Comparison of ENCODE assay signal across 20 mouse cellular contexts in the genomic region with DNA sequence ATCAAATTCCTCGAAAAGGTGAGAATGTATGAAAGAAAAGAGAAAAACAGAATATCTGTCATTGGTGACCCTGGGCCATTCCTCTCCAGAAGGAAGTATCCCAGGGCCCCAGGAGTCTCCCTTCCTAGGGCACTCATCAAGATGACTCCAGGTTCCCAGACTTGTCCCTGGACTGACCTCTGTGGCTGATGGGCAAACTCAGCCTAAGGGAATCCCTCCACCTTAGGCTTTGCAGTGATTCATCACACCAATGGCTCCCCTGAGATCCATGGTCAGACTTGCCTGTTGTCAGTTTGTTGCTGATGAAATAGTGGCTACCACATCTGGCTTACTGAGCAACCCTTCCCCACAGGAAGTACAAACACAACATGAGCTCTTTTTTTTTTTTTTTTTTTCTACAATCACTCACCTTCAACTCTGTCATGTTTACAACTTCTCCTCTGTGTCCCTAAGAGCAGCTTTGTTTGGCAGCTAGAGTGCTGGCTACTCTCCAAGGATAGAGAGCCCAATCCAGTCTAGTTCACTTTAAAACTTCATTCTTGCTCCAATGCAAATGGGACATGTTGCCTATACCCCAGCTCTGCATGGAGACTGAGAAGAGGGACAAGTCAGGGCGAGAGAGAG.
DNase-seq lines count a peak whose midpoint lies in the region; ATAC-seq and TF ChIP-seq lines count a peak whose summit lies in the region.
"Had no signal": no experiment of that assay in that cellular context is flagged by ENCODE, and none has a peak within 500 bp of the region (broad histone marks: within the 10 kb centered on the region; RNA-seq: fewer than 3 reads in every experiment).

No protein-coding gene starts in this region.

- H3K9me3 ChIP-seq in lung, embryonic 14.5 days (ENCODE audit: low read depth, low read length) = no peaks in the 10 kb centered on the region
- H3K9me3 ChIP-seq: forebrain, embryonic 13.5 days; hindbrain, embryonic 10.5 days; limb, embryonic 10.5 days; neural tube, embryonic 12.5 days had no signal

- no peak overlapping the region for H3K27ac ChIP-seq in lung, embryonic 14.5 days (ENCODE audit: low read depth)
- H3K27ac ChIP-seq: forebrain, embryonic 13.5 days; hindbrain, embryonic 10.5 days; limb, embryonic 10.5 days; liver, embryonic 14.5 days; macrophage; neural tube, embryonic 12.5 days had no signal

- TF ChIP-seq CTCF in lung, embryonic 14.5 days (IDR thresholded peaks at IDR 0.05; ENCODE audit: low read depth) = no peak

- WGBS in lung, embryonic 14.5 days = 65% methylated on average over 2 of the region's 2 CpGs

- ATAC-seq in lung, embryonic 14.5 days (ENCODE audit: insufficient read depth) = peak; percentile 44; the same call in 1 of the 2 replicates
- 0 out of 2 replicates have a peak, but pooled peaks have one; percentile 14 for ATAC-seq in granulocyte monocyte progenitor cell, adult 5-6 weeks (replicated peaks; ENCODE audit: poor library complexity, severe bottlenecking)
- ATAC-seq: activated CD4-positive, CD25-positive, alpha-beta regulatory T cell, adult 4 months; forebrain, embryonic 13.5 days had no signal

- no peaks in the 10 kb centered on the region for H3K36me3 ChIP-seq in lung, embryonic 14.5 days (ENCODE audit: insufficient read depth)
- H3K36me3 ChIP-seq: hindbrain, embryonic 10.5 days; limb, embryonic 10.5 days; neural tube, embryonic 12.5 days had no signal

- no peak overlapping the region for H3K4me3 ChIP-seq in lung, embryonic 14.5 days (ENCODE audit: low read depth, low read length)
- H3K4me3 ChIP-seq: forebrain, embryonic 13.5 days; hindbrain, embryonic 10.5 days; limb, embryonic 10.5 days; neural tube, embryonic 12.5 days had no signal

- peak; percentile 70 for DNase-seq in heart, adult 11 months
- no peak for DNase-seq in heart, adult 18-20 months
- DNase-seq in lung, embryonic 14.5 days = peak; percentile 65
- no peak for DNase-seq in lung, postnatal 14 days
- DNase-seq in NIH3T3 (ENCODE audit: low read depth) = peak; percentile 51
- DNase-seq in layer of hippocampus, adult 8-10 months (ENCODE audit: low spot score in 2 of 2) = no peak
- no peak for DNase-seq in gastrocnemius, postnatal 25 days
- DNase-seq: cerebellum, adult 9-11 months; kidney, adult 18-20 months; kidney, postnatal 36 days; thymus, postnatal 36 days had no signal

- H3K4me2 ChIP-seq in lung, embryonic 14.5 days = no peak overlapping the region
- H3K4me2 ChIP-seq: forebrain, embryonic 13.5 days; midbrain, embryonic 11.5 days; neural tube, embryonic 12.5 days had no signal

- no peak overlapping the region for H3K9ac ChIP-seq in lung, embryonic 14.5 days
- H3K9ac ChIP-seq: forebrain, embryonic 13.5 days; liver, embryonic 14.5 days; neural tube, embryonic 12.5 days had no signal

- H3K4me1 ChIP-seq in lung, embryonic 14.5 days (ENCODE audit: insufficient read depth) = no peaks in the 10 kb centered on the region
- H3K4me1 ChIP-seq: forebrain, embryonic 13.5 days; hindbrain, embryonic 10.5 days; limb, embryonic 10.5 days; neural tube, embryonic 12.5 days had no signal

- H3K27me3 ChIP-seq in lung, embryonic 14.5 days (ENCODE audit: insufficient read depth, low read length) = no peaks in the 10 kb centered on the region
- H3K27me3 ChIP-seq: forebrain, embryonic 13.5 days; neural tube, embryonic 12.5 days had no signal

Comparison
In these comparisons a context has a peak if more than half of its experiments do, and no peak if none do; other contexts are left out.
1. DNase-seq: peak in heart, adult 11 months (single experiment), lung, embryonic 14.5 days (single experiment) and NIH3T3 (single experiment); none in heart, adult 18-20 months (0 of 2), lung, postnatal 14 days (single experiment), layer of hippocampus, adult 8-10 months (0 of 2) and gastrocnemius, postnatal 25 days (single experiment).